Mouse (Mus musculus) embryonic fibroblast, embryonic 13.5 days (primary cell): ENCODE measurements around the gene Spns2.

ENCODE experiments used
- CTCF ChIP-seq: IDR thresholded peaks from 2 replicates; pipeline ENCODE4 v1.5.1; 2011; ENCODE audit warnings: mild to moderate bottlenecking, control low read depth, low read length, moderate library complexity, borderline replicate concordance; ENCODE audit not compliant: insufficient read depth
- POLR2A ChIP-seq: IDR thresholded peaks from 2 replicates; pipeline ENCODE4 v1.6.1; 2011; ENCODE audit warnings: low read depth, mild to moderate bottlenecking, control low read depth, low read length, moderate library complexity

- TF ChIP-seq CTCF (no peak), POLR2A (no peak)
These were observed 30.2 kb upstream of the Spns2 start for GRCm38 (mm10) chr11:72519895-72520294.
